Mouse (Mus musculus) intestine, postnatal 0 days (tissue): ENCODE data around the gene Bcl2l1. TPM values are rescaled to one million over a fixed set of nuclear protein-coding genes. Genes with fewer than 3 reads are reported as not detected.

Experiments used
- ATAC-seq: fragments of 200-750 bp; cut with Nextera tagmentation; 2 replicates; pipeline ENCODE4 v1.8.0; 2017; ENCODE audit warnings: mild to moderate bottlenecking, moderate TSS enrichment, moderate library complexity
- H3K27ac ChIP-seq: fragments of 300-500 bp; sonication (generic); 2 replicates; pipeline ENCODE4 v1.5.1; 2014; ENCODE audit warnings: mild to moderate bottlenecking, low read depth, low read length, moderate library complexity
- H3K27me3 ChIP-seq: fragments of 300-500 bp; sonication (generic); replicated peaks from 2 replicates; pipeline ENCODE4 v1.6.1; 2014; ENCODE audit warnings: low read length, mixed read lengths; ENCODE audit not compliant: control insufficient read depth, insufficient read depth
- H3K36me3 ChIP-seq: fragments of 300-500 bp; sonication (generic); 2 replicates; pipeline ENCODE4 v1.6.1; 2014; ENCODE audit warnings: mild to moderate bottlenecking, moderate library complexity; ENCODE audit not compliant: control insufficient read depth, insufficient read depth
- H3K4me1 ChIP-seq: fragments of 300-500 bp; sonication (generic); replicated peaks from 2 replicates; pipeline ENCODE4 v1.6.1; 2014; ENCODE audit warnings: antibody characterized with exemption, low read length, mixed read lengths; ENCODE audit not compliant: control insufficient read depth, insufficient read depth
- H3K4me2 ChIP-seq: fragments of 300-500 bp; sonication (generic); replicated peaks from 2 replicates; pipeline ENCODE4 v1.6.1; 2014; ENCODE audit warnings: low read depth, mild to moderate bottlenecking, moderate library complexity
- H3K4me3 ChIP-seq: fragments of 300-500 bp; sonication (generic); 2 replicates; pipeline ENCODE4 v1.5.1; 2014; ENCODE audit warnings: low read depth, low read length
- H3K9ac ChIP-seq: fragments of 300-500 bp; sonication (generic); 2 replicates; pipeline ENCODE4 v1.6.1; 2014; ENCODE audit warnings: mild to moderate bottlenecking, low read depth, low read length
- H3K9me3 ChIP-seq: fragments of 300-500 bp; sonication (generic); 2 replicates; pipeline ENCODE4 v1.6.1; 2016; ENCODE audit warnings: mixed run types; ENCODE audit not compliant: control insufficient read depth
- CTCF ChIP-seq: sonication (generic); IDR thresholded peaks from 2 replicates; pipeline ENCODE4 v1.5.1; 2016; ENCODE audit warnings: low read depth, mild to moderate bottlenecking, control low read depth, antibody characterized with exemption, moderate library complexity
- WGBS: fragments of 180-500 bp; shearing (Covaris S2); extraction: QIAGEN DNeasy Blood & Tissue Kit; methylation state at CpG from one replicate; pipeline ENCODE4 v1.1.7; 2014; 5-methylcytosine and 5-hydroxymethylcytosine counted together
- polyA plus RNA-seq: library from polyadenylated mRNA; unstranded; fragments of >200 nt; fragmentation: Nextera tagmentation; extraction: Ambion mirVana; gene quantifications from 2 replicates; pipeline ENCODE4 v1.2.1, GENCODE M21; 2015

The Bcl2l1 gene
- polyA plus RNA-seq, 1 experiment from 2014 or later, result 58.5 TPM

DNA sequence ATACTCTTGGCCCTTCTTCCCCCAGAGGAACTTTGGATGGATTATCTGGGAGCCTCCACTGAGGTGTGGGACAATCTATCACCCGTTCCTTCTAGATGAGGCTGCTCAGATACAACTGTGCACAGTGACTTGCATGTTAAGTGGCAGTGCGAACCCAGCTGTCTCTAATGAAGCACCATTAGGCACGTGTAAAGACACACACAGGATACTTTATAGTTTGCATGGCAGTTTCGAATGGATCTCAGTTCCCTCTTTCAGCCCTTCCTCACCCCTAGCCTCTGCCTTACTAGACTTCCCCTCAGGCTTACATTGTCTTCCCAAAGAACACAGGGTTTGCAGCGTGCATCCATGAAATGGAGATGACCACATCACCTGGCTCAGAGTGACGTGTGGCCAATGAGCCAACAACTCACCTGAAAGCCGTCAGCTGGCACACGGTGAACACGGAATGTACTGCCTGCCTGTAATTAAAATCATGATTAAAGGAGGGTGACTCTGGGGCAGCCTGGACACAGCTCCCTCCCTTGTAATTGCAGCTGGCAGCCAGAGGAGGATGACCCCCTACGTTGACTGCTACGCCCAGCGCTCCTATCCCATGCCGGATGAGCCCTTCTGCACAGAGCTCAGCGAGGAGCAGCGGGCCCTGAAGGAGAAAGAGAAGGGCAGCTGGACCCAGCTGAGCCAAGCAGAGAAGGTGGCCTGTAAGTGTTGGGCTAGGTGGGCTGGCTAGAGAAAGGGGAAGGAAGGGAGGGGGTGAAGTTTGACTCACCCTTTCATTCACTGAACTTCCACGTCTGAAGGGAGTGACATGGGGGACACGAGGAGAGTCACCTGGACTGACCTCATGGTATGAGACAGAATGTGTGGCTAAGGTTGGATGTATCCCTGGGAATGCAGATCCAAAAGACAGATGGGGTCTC, 74.8 kb downstream of the Bcl2l1 start:
- H3K27ac ChIP-seq, result no peak overlapping the region
- no peak for TF ChIP-seq CTCF
- no peak for ATAC-seq

GRCm38 (mm10) chr2:152753944-152754711, 77.4 kb downstream of the Bcl2l1 start, which contains the start of gene Cox4i2:
Cox4i2 (plus strand) TSS chr2:152754173.
- Histone ChIP-seq H3K4me2 (peak within 1 kb of the TSS; percentile 61), H3K9me3 (no peaks in the 10 kb centered on the region), H3K36me3 (no peaks in the 10 kb centered on the region), H3K4me3 (peak within 1 kb of the TSS; percentile 11), H3K27ac (no peak within 1 kb of the TSS), H3K4me1 (no peaks in the 10 kb centered on the region), H3K27me3 (no peaks in the 10 kb centered on the region), H3K9ac (no peak within 1 kb of the TSS)
- TF ChIP-seq CTCF, result no peak
- WGBS, result 18% methylated on average over 30 of the region's 30 CpGs
- ATAC-seq, result no peak

More for the DNA sequence above, 74.8 kb downstream of the Bcl2l1 start:
- Histone ChIP-seq H3K36me3 (no peaks in the 10 kb centered on the region), H3K9me3 (no peaks in the 10 kb centered on the region), H3K27me3 (no peaks in the 10 kb centered on the region), H3K4me2 (no peak overlapping the region), H3K4me1 (no peaks in the 10 kb centered on the region), H3K9ac (no peak overlapping the region), H3K4me3 (no peak overlapping the region)
- 79% methylated on average over 17 of the region's 17 CpGs for WGBS

DNA sequence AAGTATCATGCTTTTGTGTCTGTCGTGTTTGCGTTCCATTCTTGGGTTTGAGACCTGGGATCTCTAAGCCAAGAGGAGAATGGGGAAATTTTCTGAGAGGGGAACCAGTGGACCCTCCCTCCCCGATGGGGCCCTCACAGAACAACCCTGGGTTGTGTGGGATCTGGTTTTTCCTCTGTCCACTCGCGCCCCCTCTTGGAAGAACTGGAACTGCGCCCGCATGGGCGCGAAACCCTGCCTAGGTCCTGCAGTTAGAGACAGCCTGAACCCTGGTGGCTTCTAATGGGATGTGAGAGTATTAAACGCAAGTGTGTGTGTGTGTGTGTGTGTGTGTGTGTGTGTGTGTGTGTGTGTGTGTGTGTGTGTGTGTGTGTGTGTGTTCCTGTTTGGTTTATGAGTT, 89.1 kb downstream of the Bcl2l1 start:
- peak overlapping the region; percentile 28; the same call in 1 of the 2 replicates for H3K4me2 ChIP-seq
- no peaks in the 10 kb centered on the region for H3K9me3 ChIP-seq
- TF ChIP-seq CTCF, result peak; percentile 89
- H3K27me3 ChIP-seq, result no peaks in the 10 kb centered on the region
- H3K9ac ChIP-seq, result no peak overlapping the region
- peak overlapping the region; percentile 85 for H3K27ac ChIP-seq
- WGBS, result 24% methylated on average over 10 of the region's 10 CpGs
- 0 out of 2 replicates have a peak, but pooled peaks have one; percentile 18 for ATAC-seq
- no peaks in the 10 kb centered on the region for H3K36me3 ChIP-seq
- H3K4me1 ChIP-seq, result peaks cover 4% of the 10 kb centered on the region; the same call in 1 of the 2 replicates
- no peak overlapping the region; the same call in 1 of the 2 replicates for H3K4me3 ChIP-seq

GRCm38 (mm10) chr2:152741153-152742041, 90.1 kb downstream of the Bcl2l1 start:
- H3K4me1 ChIP-seq, result peaks cover 4% of the 10 kb centered on the region; the same call in 1 of the 2 replicates
- no peaks in the 10 kb centered on the region for H3K9me3 ChIP-seq
- no peak overlapping the region for H3K9ac ChIP-seq
- H3K27me3 ChIP-seq, result no peaks in the 10 kb centered on the region
- peak; percentile 85 for ATAC-seq
- no peak overlapping the region for H3K4me3 ChIP-seq
- 14% methylated on average over 14 of the region's 14 CpGs for WGBS
- H3K36me3 ChIP-seq, result no peaks in the 10 kb centered on the region
- no peak for TF ChIP-seq CTCF
- H3K4me2 ChIP-seq, result peak overlapping the region; percentile 28
- peak overlapping the region; percentile 85 for H3K27ac ChIP-seq

DNA sequence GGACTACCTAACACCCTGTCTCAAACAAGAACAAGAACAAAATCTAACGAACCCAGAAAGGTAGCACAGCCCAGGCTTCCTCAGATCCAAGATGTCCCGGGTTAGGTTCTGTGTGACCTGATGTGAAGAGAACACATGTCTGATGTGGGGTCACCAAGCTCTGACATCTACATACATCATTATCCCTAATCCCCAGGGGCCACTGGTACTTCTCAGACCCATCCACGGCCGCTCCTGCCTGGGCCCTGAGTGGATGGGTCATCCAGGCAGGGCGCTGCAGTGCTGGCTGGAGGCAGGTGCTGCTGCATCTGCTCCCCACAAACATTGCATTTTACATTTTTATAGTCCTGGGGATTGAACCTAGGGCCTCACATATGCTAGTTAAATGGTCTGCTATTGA, 91.0 kb downstream of the Bcl2l1 start:
- H3K4me3 ChIP-seq, result no peak overlapping the region
- peak overlapping the region; percentile 85 for H3K27ac ChIP-seq
- H3K36me3 ChIP-seq, result no peaks in the 10 kb centered on the region
- H3K27me3 ChIP-seq, result no peaks in the 10 kb centered on the region
- TF ChIP-seq CTCF, result no peak
- no peak overlapping the region for H3K9ac ChIP-seq
- no peaks in the 10 kb centered on the region for H3K9me3 ChIP-seq
- no peak for ATAC-seq
- peaks cover 4% of the 10 kb centered on the region; the same call in 1 of the 2 replicates for H3K4me1 ChIP-seq
- no peak overlapping the region; the same call in 1 of the 2 replicates for H3K4me2 ChIP-seq
- WGBS, result 56% methylated on average over 5 of the region's 5 CpGs
